Mouse (Mus musculus) heart, adult 8-10 months (tissue): ENCODE data around the gene Rbbp4. TPM values are rescaled to one million over a fixed set of nuclear protein-coding genes. Genes with fewer than 3 reads are reported as not detected.
A peak's percentile ranks its signal among the peaks of the same experiment; 100 is the strongest.

Experiments used
- DNase-seq: peaks from one replicate; pipeline ENCODE4 v3.0.0; 2022; ENCODE audit warnings: low spot score
- total RNA-seq, 4 experiments: library from RNA; stranded (reverse); gene quantifications; 2 replicates each; pipeline ENCODE4 v1.2.4; 2022

Rbbp4 gene
- total RNA-seq, 4 experiments from 2014 or later = 57.2 to 73.7 (median 65.6) TPM

DNA sequence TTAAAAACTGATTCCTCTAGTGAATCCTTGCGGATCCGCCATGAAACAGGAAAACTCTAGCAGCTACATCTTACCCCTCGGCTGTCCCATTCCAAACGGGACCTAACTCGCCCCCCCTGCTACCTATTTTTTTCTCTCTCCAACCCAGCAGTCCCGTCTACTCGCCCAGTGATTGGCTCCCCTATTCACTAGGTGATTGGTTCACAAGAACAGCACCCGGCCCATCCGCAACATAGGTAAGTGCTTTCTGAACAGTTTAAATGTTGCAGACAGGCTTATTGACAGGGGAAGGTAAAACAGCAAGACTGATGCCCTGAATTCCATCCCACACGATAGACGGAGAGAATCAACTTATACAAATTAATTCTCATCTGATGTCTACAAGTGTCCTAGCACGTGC, 18.0 kb upstream of the Rbbp4 start:
- no peak for DNase-seq

DNA sequence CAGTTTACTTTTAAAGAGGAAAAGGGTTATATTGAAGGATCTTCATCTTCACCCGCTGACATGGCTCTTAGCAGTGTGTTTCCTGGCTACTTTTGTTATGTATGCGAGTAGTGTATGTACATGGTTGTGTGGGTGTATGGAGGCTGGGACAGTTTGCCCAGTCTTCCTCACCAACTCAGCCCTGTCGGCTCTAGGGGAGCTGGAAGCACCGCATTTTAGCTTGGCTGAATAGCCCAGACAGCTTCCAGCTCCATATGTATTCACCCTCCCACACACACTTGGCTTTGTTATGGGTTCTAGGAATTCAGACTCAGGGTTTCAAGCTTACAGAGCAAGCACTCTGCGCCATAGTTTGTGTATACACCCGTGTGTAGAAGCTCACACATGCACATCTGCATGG, 15.9 kb upstream of the Rbbp4 start:
- no peak for DNase-seq

DNA sequence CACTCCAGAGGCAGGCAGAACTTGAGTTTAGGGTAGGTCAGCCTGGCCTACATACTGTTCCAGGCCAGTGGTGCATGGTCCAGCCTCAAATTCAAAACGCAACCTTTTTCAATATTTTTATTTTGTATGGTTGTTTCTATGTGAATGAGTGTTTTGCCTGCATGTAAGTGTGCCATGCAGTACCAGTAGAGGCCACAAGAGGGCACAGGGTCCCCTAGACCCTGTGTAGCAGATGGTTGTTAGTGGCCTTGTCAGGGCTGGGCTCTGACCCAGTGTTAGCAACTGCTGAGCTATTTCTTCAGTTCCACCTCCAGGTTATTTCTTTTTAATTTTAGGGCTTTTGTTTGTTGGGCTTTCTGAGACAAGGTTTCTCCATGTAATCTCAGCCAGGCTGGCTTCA, 15.5 kb upstream of the Rbbp4 start:
- DNase-seq = peak; percentile 71

DNA sequence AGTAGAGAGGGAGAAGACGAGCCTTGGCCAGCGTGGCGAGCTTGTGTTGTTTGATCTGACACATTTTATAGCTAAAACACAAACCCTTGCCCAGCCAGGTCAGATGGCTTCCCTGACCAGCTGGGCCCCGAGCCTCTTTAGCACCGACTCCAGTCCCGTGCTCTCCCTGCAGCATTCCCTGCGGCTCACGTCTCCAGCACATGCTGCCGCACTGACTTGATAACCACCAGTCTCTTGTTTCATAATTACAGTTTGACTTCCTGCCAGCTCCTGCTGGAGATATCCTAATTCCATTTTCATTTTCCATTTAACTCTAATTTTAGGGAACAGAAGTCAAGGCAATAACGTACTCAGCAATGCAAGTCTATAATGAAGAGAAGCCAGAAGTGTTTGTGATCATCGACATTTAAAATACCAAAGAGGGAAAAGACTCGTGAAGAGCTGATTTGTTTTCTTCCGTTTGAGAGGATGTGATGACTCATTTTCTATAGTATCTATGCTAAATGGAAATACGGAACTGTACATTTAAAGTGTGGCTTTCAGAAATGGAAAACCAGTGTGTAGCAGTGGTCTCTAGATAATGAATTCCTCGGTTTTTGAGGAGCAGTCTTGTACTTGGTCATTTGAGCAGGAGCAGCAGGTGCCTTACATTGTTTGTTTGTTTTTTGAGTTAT, 11.4 kb upstream of the Rbbp4 start:
- DNase-seq = peak; percentile 26

DNA sequence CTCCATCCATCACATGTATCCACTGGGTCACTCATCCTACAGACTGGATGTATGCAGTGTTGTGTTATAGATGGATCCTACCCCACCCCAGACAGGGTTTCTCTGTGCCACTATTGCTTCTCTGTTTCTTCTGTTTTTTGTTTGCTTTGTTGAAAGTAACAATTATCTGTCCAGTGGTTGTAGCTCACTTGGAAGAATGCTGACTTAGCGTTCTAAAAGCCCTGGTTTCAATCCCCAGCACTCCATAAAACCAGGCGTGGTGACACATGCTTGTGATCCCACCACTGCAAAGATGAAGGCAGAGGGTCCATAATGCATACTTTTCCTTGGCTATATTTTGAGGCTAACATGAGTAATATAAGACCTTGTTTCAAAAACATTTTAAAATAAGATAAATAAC, 7.5 kb upstream of the Rbbp4 start:
- DNase-seq = no peak

DNA sequence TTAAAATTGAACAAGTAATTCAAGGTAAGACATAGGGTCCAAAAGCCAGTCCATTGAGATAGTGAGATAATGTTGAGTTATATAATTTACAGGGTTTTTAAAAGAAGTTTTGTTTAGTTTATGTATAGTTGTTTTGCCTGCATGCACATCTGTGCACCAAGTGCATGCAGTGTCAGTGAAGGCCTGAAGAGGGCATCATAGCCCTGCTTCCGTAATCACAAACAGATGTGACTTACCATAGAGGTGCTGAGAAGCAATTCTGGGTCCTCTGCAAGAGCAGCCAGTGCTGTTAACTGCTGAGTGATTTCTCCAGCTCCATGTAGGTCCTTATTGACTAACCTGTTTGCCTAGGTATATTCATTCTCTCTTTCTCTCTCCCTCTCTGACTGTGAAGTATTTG, 6.7 kb upstream of the Rbbp4 start:
- DNase-seq = no peak

DNA sequence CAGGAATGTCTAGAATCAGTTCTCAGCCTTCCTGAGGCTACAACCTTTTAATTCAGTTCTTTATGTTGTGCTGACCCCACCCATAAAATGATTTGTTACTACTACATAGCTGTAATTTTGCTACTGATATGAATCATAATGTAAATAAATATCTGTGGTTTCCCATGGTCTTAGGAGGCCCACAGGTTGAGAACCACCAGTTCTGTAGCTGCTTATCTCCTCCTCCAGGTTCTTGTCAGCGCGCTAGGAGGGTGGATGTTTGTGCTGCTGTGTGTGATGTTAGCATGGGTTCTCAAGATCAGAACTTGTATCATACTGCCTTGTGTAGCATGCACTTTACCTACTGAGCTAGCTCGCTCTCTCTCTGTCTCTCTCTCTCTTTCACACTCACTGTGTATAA, 4.6 kb upstream of the Rbbp4 start:
- no peak for DNase-seq

DNA sequence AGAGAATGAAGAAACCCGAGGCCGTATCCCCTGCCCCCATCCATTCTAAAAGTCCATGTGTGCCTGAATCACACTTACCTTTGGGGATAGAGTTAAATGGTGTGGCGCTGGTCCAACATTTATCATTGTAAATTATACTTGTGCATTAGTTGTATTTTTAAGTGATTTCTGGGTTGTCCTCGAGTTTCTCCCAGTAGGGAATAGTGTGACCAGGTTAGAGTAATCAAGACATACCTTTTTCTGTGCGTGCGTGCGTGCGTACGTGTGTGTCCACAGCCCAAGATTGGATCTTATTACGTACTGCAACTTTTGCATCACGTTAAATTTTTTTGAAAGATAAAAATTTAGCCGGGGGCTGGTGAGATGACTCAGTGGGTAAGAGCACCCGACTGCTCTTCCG, 1.1 kb upstream of the Rbbp4 start:
- no peak for DNase-seq

DNA sequence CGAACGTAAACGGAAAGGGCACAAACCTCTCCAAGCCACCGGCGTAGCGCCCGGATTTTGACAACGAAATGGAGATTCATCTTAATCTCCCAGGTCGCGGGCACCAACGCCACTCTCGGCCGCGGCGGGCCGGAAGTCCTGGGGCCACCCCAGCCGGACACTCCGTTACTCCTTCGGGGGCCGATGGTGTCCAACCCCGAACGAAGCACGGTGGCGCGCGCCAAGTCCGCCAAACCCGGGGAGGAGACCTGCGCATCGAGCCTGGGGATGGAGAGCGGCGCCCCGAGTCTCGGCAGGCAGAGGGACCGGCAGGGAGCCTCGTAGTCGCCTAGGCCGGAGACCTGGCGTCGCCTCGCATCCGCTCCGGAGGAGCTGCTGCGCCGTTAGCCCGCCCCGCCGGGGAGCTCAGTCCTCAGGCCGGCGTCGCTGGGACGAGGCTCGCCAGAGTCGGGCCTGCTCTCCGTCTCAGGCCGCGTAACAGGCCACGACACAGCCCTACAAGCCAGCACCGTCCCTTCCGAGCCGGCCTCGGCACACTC, 424 bp downstream of the Rbbp4 start:
- DNase-seq = no peak

DNA sequence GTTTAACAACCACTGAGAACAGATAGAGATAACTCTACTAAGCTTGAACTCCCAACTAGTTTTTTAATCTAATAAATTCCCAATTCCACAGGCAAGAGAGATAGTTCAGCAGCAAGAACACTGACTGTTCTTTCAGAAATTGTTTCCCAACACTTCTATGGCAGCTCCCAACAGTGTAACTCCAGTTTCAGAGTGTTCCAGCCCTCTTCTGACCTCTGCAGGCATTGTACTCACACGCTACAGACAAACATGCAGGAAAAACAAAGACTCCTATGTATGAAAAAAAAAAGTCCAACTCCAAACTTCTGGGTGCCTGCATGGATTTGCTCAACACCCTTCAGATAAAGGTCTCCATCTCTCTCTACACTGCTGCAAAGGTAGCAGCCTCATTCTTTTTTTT, 2.3 kb downstream of the Rbbp4 start:
- no peak for DNase-seq

DNA sequence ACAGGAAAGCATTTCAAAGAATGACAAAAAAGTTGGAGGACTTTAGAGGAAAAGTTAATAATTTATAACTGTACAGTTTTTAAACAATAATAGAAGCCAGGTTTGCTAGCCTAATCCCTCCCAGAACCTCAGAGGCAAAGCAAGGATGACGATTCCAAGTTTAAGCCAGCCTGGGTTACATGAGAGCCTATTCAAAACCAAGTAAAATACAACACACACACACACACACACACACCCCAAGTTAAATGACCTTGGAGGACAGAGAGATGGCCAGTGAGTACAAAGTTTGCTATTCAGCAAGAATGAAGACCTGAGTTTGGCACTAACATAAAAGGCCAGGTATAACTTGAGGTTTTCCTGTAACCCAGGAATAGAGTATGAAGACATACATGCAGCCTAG, 9.0 kb downstream of the Rbbp4 start:
- no peak for DNase-seq

DNA sequence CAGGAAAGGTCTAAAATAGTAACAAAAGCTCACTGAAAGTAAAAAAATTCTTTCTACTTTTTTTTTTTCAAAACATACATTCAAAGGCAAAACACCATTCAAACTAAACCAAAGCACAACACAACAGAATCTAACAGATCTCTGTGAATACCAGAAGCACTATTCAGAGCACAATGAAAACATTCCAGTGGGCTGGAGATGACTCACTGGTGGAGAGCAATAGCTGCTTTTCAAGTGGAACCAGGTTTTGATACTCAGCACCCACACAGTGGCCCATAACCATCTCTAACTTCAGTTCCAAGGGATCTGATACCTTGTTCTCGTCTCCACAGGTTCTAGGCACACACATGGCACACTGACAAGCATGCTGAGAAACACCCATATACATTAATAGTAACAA, 10.4 kb downstream of the Rbbp4 start:
- no peak for DNase-seq

DNA sequence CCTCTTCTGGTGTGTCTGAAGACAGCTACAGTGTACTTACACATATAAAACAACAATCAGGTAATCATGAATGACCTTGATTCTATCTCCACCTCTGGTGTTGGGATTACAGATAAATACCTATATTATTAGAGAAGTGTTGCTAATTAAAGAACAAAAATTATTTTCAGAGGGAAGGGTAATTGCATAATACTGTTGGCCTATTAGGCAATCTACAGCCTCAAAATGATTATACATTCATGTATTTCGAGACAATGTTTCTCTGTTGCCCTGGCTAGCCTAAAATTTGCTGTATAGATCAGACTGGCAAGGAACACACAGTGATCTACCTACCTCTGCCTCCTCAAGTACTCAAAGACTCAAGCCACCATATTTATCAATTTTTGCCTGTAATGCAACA, 11.7 kb downstream of the Rbbp4 start:
- DNase-seq = no peak

DNA sequence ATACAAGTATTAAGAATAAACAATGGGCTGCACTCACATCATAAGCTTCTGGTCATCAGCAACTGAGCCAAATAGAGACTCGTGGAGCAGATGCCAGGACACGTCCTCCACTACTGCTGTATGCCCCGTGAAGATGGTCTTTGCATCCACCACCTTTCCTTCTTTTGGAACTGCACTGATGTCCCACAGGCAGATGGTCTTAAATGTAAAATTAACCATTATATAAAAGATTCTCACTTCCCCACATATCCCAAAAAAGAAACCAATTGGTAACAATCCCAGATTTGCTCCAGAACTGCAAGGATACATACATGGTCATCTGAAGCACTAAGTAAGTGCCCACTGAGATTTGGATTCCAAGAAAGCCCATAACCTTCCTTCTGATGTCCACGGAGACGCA, 13.1 kb downstream of the Rbbp4 start:
- DNase-seq = no peak

DNA sequence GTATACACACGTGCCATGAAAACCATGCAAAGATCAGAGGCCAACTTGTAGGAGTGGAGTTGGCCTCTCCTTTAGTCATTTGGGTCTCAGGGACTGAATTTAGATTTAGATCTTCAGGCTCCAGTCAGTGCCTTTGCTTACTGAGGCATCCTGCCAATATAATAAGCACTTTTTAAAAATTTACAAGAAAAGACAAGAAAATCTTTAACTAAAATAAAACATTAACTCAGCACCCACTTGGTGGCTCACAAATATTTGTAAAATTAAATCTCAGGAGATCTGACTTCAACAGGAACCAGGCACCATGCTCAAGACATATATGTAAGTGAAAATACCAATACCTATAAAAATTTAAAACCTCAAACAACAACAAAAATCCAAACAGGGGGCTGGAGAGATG, 14.3 kb downstream of the Rbbp4 start:
- DNase-seq = no peak

DNA sequence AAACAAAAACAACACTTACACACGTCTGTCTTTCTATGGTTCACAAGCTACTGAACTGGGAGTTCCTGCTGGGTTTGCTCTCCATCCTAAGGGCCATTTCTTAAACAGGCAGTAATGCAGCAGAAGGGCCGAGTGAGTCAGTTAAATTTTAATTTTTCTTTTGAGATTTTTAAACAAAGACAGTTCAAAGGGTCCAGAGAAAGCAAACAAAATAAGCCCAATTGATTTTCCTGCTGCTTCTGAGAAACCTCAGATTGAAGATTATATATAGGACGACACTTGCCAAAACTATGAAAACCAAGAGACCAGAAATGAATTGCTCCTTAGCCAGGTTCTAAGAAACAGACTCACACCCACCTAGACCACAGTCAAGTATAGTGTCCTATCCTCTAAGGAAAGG, 21.3 kb downstream of the Rbbp4 start:
- no peak for DNase-seq

DNA sequence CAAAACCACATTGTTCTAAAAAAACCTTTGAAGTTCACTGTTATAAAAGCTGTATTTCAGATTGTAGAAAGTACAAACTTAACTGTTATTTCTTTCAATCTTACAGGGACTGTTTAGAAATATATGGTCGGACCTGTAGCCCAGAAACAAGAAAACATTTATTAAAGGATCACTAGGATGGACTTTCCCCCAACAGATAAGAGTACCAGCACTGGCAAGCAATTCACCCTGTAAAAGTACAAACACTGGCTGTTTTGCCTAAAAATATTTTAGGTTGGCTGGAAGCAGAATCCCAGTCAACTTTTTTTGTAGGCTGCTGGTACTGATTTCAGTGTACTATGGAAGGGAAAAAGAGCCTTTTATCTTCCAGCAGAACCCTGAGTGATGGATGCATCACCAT, 27.2 kb downstream of the Rbbp4 start:
- no peak for DNase-seq

DNA sequence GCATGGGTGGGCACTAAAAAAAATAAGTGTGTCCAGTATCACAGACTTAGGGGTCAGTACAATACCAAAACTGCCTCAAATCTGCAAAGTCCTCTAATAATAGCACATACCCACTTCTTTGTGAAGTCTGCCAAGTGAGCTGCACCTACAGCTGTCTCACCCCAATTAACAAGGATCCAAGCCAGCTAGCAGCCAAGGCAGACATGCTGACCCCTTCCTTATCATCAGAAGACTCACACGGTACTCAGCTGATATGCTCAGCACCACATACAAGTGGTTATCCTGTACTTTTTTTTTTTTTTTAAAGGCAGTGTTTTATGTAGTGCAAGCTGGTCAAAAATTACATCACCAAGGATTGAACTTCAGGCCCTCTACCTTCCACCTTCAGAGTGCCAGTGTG, 30.9 kb downstream of the Rbbp4 start:
- no peak for DNase-seq

DNA sequence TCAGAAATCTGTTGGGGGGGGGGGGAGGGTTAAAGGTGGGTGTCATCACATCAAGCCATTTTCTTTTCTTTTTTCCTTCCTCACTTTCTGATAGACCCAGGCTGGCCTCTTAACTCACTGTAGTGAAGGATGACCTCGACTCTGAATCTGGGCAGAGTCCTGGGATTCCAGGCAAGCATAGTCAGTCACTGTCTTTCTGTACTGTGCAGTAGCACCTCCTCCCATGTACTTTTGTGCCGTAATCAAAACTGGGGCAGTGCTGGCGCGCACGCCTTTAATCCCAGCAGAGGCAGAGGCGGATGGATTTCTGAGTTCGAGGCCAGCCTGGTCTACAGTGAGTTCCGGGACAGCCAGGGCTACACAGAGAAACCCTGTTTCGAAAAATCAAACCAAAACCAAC, 31.4 kb downstream of the Rbbp4 start:
- DNase-seq = no peak

DNA sequence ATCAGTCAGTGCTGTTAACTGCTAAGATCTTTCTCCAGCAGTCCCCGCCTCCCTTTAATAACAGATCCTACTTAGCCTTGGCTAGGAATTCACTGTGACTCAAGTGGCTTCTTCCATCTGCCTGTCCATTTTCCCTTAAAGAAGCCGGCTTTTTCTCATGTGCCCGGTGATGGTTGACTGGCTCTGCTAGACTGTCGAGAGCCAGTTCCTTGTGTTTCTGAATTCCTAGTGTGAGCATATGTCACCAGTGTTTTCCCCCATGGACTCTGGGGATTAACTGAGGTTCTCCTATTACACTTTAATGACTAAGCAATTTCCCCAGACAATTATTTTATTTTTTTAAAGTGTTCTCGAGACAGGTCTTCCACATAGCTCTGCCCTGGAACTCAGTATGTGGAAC, 31.8 kb downstream of the Rbbp4 start:
- DNase-seq = no peak

DNA sequence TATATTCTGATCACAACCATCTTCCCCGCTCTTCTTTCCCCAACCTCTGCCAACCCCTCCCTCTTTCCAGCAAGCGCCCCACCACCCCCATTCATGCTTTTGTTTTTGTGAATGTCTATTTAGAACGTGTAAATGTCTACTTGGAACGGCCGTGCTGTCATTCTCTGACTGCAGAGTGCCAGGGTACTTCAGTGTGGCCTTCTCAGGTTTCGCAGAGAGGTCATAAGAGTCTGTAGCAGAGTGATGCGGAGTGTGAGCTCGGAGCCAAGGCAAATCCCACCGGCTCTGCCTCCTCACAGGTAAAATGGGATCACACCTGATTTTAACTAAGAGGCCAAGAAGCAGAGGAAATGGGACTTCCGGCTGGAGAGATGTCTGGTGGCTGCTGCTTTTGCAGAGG, 36.0 kb downstream of the Rbbp4 start:
- DNase-seq = no peak

DNA sequence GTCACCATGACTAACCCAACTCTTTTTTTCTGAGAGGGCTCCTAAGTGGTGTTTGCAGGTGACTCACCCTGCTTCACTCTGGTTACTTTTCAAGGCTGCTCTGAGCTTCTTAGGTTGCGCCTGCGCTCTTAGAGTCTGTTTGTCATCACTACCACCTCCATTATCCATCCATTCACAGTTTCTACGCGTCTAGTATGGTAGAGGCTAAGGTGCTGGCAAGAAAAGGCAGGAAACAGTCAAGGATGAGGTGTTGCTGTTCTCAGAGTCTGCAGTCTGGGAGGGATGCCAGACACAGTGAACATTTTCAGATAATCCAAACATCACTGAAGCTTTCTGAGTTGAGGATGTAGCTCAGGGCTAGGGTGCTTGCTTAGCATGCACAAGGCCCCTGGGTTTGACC, 37.4 kb downstream of the Rbbp4 start:
- DNase-seq = no peak

DNA sequence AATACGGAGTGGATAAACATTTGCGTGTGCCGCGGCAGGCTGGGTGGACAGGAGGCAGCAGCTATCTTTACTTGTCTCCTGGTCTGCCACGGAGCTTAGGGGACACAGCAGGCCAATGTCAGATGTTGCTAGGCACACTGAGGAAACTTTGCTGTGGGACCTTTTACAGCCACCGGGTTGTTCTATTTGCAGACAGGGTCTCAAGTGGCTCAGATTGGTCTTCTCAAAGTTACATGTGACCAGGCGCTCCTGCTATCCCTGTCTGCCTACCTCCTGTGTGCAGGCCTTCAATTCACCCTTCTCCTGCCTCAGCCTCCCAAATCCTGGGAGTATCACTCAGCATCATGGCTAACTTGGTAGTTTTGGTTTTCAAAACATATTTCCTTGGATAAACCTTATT, 39.1 kb downstream of the Rbbp4 start:
- no peak for DNase-seq

DNA sequence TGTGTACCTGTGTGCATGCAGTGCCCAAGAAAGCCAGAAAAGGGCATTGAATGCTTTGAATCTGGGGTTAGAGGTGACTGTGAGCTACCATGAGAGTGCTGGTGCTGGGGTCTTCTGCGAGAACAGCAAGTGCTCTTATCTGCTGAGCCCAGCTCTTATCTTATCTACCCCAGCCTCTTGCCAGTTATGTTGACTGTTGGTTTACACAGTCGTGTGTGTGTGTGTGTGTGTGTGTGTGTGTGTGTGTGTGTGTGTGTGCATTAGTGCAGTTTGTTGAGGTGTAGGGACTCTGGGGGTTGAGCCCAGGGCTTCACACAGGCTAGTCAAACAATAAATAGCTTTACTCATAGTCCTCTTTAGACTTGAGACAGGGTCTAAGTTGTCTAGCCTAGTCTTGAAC, 40.0 kb downstream of the Rbbp4 start:
- DNase-seq = no peak
